Mouse (Mus musculus): Measurements from ENCODE around the gene Krtap10-10. TPM values are rescaled to one million over a fixed set of nuclear protein-coding genes. Genes with fewer than 3 reads are reported as not detected.

Krtap10-10 gene
- polyA plus RNA-seq, 1 experiment from 2014 or later = not detected

GRCm38 (mm10) chr10:77878985-77879384 is 43.2 kb downstream of the Krtap10-10 start:
- ATAC-seq (replicated peaks) = no peak
- 64% methylated on average over 6 of the region's 6 CpGs for WGBS
- 0 out of 2 replicates have a peak, but pooled peaks cover 3% of the 10 kb centered on the region for H3K4me1 ChIP-seq
- no peak overlapping the region for H3K9ac ChIP-seq (replicated peaks)
- H3K9me3 ChIP-seq = no peaks in the 10 kb centered on the region
- H3K36me3 ChIP-seq = no peaks in the 10 kb centered on the region
- no peaks in the 10 kb centered on the region for H3K27me3 ChIP-seq
- no peak overlapping the region for H3K27ac ChIP-seq (replicated peaks)
- no peak overlapping the region for H3K4me2 ChIP-seq (replicated peaks)
- no peak overlapping the region for H3K4me3 ChIP-seq

GRCm38 (mm10) chr10:77880305-77880704 is 44.6 kb downstream of the Krtap10-10 start:
- H3K4me3 ChIP-seq = no peak overlapping the region
- H3K4me1 ChIP-seq = 0 out of 2 replicates have a peak, but pooled peaks cover 3% of the 10 kb centered on the region
- H3K9ac ChIP-seq (replicated peaks) = no peak overlapping the region
- no peaks in the 10 kb centered on the region for H3K36me3 ChIP-seq
- no peak for ATAC-seq (replicated peaks)
- WGBS = 94% methylated on average over 3 of the region's 3 CpGs
- H3K9me3 ChIP-seq = no peaks in the 10 kb centered on the region
- no peak overlapping the region for H3K4me2 ChIP-seq (replicated peaks)
- no peak overlapping the region for H3K27ac ChIP-seq (replicated peaks)
- H3K27me3 ChIP-seq = no peaks in the 10 kb centered on the region

GRCm38 (mm10) chr10:77882553-77882952 is 46.8 kb downstream of the Krtap10-10 start:
- no peaks in the 10 kb centered on the region for H3K36me3 ChIP-seq
- H3K9me3 ChIP-seq = no peaks in the 10 kb centered on the region
- H3K4me1 ChIP-seq = no peaks in the 10 kb centered on the region
- 86% methylated on average over 5 of the region's 5 CpGs for WGBS
- ATAC-seq (replicated peaks) = no peak
- H3K4me3 ChIP-seq = no peak overlapping the region
- H3K9ac ChIP-seq (replicated peaks) = no peak overlapping the region
- H3K27me3 ChIP-seq = no peaks in the 10 kb centered on the region
- no peak overlapping the region for H3K27ac ChIP-seq (replicated peaks)
- no peak overlapping the region for H3K4me2 ChIP-seq (replicated peaks)

GRCm38 (mm10) chr10:77886007-77886747 is 50.4 kb downstream of the Krtap10-10 start:
- Histone ChIP-seq H3K4me3 (no peak overlapping the region), H3K27me3 (no peaks in the 10 kb centered on the region), H3K4me1 (no peaks in the 10 kb centered on the region), H3K9ac (replicated peaks) (no peak overlapping the region), H3K27ac (replicated peaks) (no peak overlapping the region), H3K4me2 (replicated peaks) (no peak overlapping the region), H3K36me3 (no peaks in the 10 kb centered on the region), H3K9me3 (no peaks in the 10 kb centered on the region; the same call in 1 of the 2 replicates)
- WGBS = 53% methylated on average over 12 of the region's 12 CpGs
- no peak for ATAC-seq (replicated peaks)

Other genes with a start within 250 kb of the Krtap10-10 start
- 318 and 322 TPM in 2 replicates for gene Sumo3, start 229.8 kb upstream of the Krtap10-10 start, polyA plus RNA-seq (2015; fragmentation: Nextera tagmentation; extraction: Ambion mirVana)
- 4.2 and 8.6 TPM in 2 replicates for gene Gm49325, start 229.8 kb upstream of the Krtap10-10 start, polyA plus RNA-seq (2015; fragmentation: Nextera tagmentation; extraction: Ambion mirVana)
- gene Ube2g2, start 213.7 kb upstream of the Krtap10-10 start, polyA plus RNA-seq (2015; fragmentation: Nextera tagmentation; extraction: Ambion mirVana) = 108 and 117 TPM in 2 replicates
- gene Tspear, start 149.4 kb upstream of the Krtap10-10 start, polyA plus RNA-seq (2015; fragmentation: Nextera tagmentation; extraction: Ambion mirVana) = 0.17 and 0.52 TPM in 2 replicates
- not detected in 2 replicates for gene Gm19402, start 145.2 kb upstream of the Krtap10-10 start, polyA plus RNA-seq (2015; fragmentation: Nextera tagmentation; extraction: Ambion mirVana)
- not detected in 2 replicates for gene Gm9508, start 138.7 kb upstream of the Krtap10-10 start, polyA plus RNA-seq (2015; fragmentation: Nextera tagmentation; extraction: Ambion mirVana)
- gene Gm10272, start 129.3 kb upstream of the Krtap10-10 start, polyA plus RNA-seq (2015; fragmentation: Nextera tagmentation; extraction: Ambion mirVana) = not detected in 2 replicates
- not detected in 2 replicates for gene Gm10024, start 124.5 kb upstream of the Krtap10-10 start, polyA plus RNA-seq (2015; fragmentation: Nextera tagmentation; extraction: Ambion mirVana)
- not detected in 2 replicates for gene Gm10142, start 120.1 kb upstream of the Krtap10-10 start, polyA plus RNA-seq (2015; fragmentation: Nextera tagmentation; extraction: Ambion mirVana)
- not detected in 2 replicates for gene Krtap12-1, start 115.3 kb upstream of the Krtap10-10 start, polyA plus RNA-seq (2015; fragmentation: Nextera tagmentation; extraction: Ambion mirVana)
- not detected in 2 replicates for gene Gm10100, start 109.5 kb upstream of the Krtap10-10 start, polyA plus RNA-seq (2015; fragmentation: Nextera tagmentation; extraction: Ambion mirVana)
- not detected in 2 replicates for gene Gm18596, start 93.3 kb upstream of the Krtap10-10 start, polyA plus RNA-seq (2015; fragmentation: Nextera tagmentation; extraction: Ambion mirVana)
- gene Gm9736, start 84.6 kb upstream of the Krtap10-10 start, polyA plus RNA-seq (2015; fragmentation: Nextera tagmentation; extraction: Ambion mirVana) = not detected in 2 replicates
- gene Gm3233, start 76.3 kb upstream of the Krtap10-10 start, polyA plus RNA-seq (2015; fragmentation: Nextera tagmentation; extraction: Ambion mirVana) = not detected in 2 replicates
- not detected in 2 replicates for gene Gm3238, start 64.6 kb upstream of the Krtap10-10 start, polyA plus RNA-seq (2015; fragmentation: Nextera tagmentation; extraction: Ambion mirVana)
- gene Gm7138, start 59.0 kb upstream of the Krtap10-10 start, polyA plus RNA-seq (2015; fragmentation: Nextera tagmentation; extraction: Ambion mirVana) = not detected in 2 replicates
- gene Gm3250, start 53.4 kb upstream of the Krtap10-10 start, polyA plus RNA-seq (2015; fragmentation: Nextera tagmentation; extraction: Ambion mirVana) = not detected in 2 replicates
- not detected in 2 replicates for gene Gm7137, start 47.7 kb upstream of the Krtap10-10 start, polyA plus RNA-seq (2015; fragmentation: Nextera tagmentation; extraction: Ambion mirVana)
- gene Gm9639, start 40.9 kb upstream of the Krtap10-10 start, polyA plus RNA-seq (2015; fragmentation: Nextera tagmentation; extraction: Ambion mirVana) = not detected in 2 replicates
- not detected in 2 replicates for gene Gm19668, start 36.8 kb upstream of the Krtap10-10 start, polyA plus RNA-seq (2015; fragmentation: Nextera tagmentation; extraction: Ambion mirVana)
- not detected in 2 replicates for gene Gm9507, start 24.1 kb upstream of the Krtap10-10 start, polyA plus RNA-seq (2015; fragmentation: Nextera tagmentation; extraction: Ambion mirVana)
- gene Gm2696, start 21.3 kb upstream of the Krtap10-10 start, polyA plus RNA-seq (2015; fragmentation: Nextera tagmentation; extraction: Ambion mirVana) = not detected in 2 replicates
- not detected in 2 replicates for gene Krtap10-4, start 8.9 kb upstream of the Krtap10-10 start, polyA plus RNA-seq (2015; fragmentation: Nextera tagmentation; extraction: Ambion mirVana)
- not detected in 2 replicates for gene Gm36176, start 10.9 kb downstream of the Krtap10-10 start, polyA plus RNA-seq (2015; fragmentation: Nextera tagmentation; extraction: Ambion mirVana)
- not detected in 2 replicates for gene Gm10318, start 16.9 kb downstream of the Krtap10-10 start, polyA plus RNA-seq (2015; fragmentation: Nextera tagmentation; extraction: Ambion mirVana)
- gene Gm3285, start 26.0 kb downstream of the Krtap10-10 start, polyA plus RNA-seq (2015; fragmentation: Nextera tagmentation; extraction: Ambion mirVana) = not detected in 2 replicates
- gene Lrrc3, start 66.6 kb downstream of the Krtap10-10 start, polyA plus RNA-seq (2015; fragmentation: Nextera tagmentation; extraction: Ambion mirVana) = 11.1 and 11.3 TPM in 2 replicates
- gene Trpm2, start 134.6 kb downstream of the Krtap10-10 start, polyA plus RNA-seq (2015; fragmentation: Nextera tagmentation; extraction: Ambion mirVana) = 2.6 and 2.8 TPM in 2 replicates
- 35.0 and 37.1 TPM in 2 replicates for gene 1810043G02Rik, start 142.6 kb downstream of the Krtap10-10 start, polyA plus RNA-seq (2015; fragmentation: Nextera tagmentation; extraction: Ambion mirVana)
- gene Pfkl, start 174.1 kb downstream of the Krtap10-10 start, polyA plus RNA-seq (2015; fragmentation: Nextera tagmentation; extraction: Ambion mirVana) = 105 and 107 TPM in 2 replicates
- not detected in 2 replicates for gene Dnmt3l, start 206.0 kb downstream of the Krtap10-10 start, polyA plus RNA-seq (2015; fragmentation: Nextera tagmentation; extraction: Ambion mirVana)
- 0.23 TPM in 1 of 2 replicates, not detected in the other for gene Aire, start 207.7 kb downstream of the Krtap10-10 start, polyA plus RNA-seq (2015; fragmentation: Nextera tagmentation; extraction: Ambion mirVana)
- gene Icosl, start 233.4 kb downstream of the Krtap10-10 start, polyA plus RNA-seq (2015; fragmentation: Nextera tagmentation; extraction: Ambion mirVana) = 0.56 and 0.66 TPM in 2 replicates

Measured in forebrain, embryonic 15.5 days (tissue).